ENCODE assay signal across 8 mouse cellular contexts in the genomic region with DNA sequence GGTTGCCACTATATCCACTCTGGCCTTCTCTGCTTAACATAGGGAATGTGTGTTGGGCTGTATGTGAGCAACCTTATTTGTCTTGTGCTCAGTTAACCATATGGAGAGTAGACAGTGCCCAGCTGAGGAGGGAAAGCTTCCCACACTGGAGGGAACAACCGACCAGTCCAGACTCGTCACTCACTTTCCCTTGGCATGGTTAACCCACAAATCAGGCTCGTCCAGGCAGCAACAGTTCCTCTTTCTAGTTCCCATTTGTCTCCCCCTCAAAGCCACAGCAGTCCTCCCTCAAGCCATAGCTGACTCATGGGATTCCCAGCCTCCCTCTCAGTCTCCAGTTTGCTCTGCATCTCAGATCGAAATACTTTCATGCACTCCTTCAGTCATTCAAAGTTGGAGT. TPM values are rescaled to one million over a fixed set of nuclear protein-coding genes. Genes with fewer than 3 reads are reported as not detected.
A peak's percentile ranks its signal among the peaks of the same experiment; 100 is the strongest.
DNase-seq lines count a peak whose midpoint lies in the region.

No protein-coding gene starts in this region.

- peak; percentile 21 to 72 for DNase-seq in heart, adult 18-20 months
- DNase-seq in heart, postnatal 4 days = no peak
- DNase-seq in right cerebral cortex, adult 2 months (ENCODE audit: low spot score in 2 of 2) = peak; percentile 35 to 41
- no peak for DNase-seq in right cerebral cortex, postnatal 4 days
- peak; percentile 40 for DNase-seq in fat pad, adult 2 months (ENCODE audit: extremely low read depth, low read depth, low spot score)
- DNase-seq in monocyte, adult 2 months (ENCODE audit: low read depth in 1 of 2, low spot score in 2 of 2) = peak; percentile 46 to 52
- no peak for DNase-seq in layer of hippocampus, adult 18-20 months (ENCODE audit: low spot score in 2 of 2)
- no peak for DNase-seq in adrenal gland, postnatal 10 days

RNA-seq across cellular contexts. Expression of gene Mfsd6, which starts 4.7 kb away (rescaled TPM):
- total RNA-seq in heart, adult 18-20 months (2021) = 10 to 100 TPM; 16.5 to 19.6 TPM
- 10 to 100 TPM; 14.3 to 15.2 TPM for total RNA-seq in heart, postnatal 4 days (2021)
- total RNA-seq in layer of hippocampus, adult 18-20 months (2021) = 10 to 100 TPM; 81.2 to 83.3 TPM
- total RNA-seq in adrenal gland, postnatal 10 days (2021) = 10 to 100 TPM; 14.0 to 16.4 TPM

Comparison
In these comparisons a context has a peak if more than half of its experiments do, and no peak if none do; other contexts are left out.
1. DNase-seq: peak in heart, adult 18-20 months (2 of 2), right cerebral cortex, adult 2 months (2 of 2), fat pad, adult 2 months (single experiment) and monocyte, adult 2 months (2 of 2); none in heart, postnatal 4 days (single experiment), right cerebral cortex, postnatal 4 days (single experiment), layer of hippocampus, adult 18-20 months (0 of 2) and adrenal gland, postnatal 10 days (single experiment).